Comparison of ENCODE assay signal across 17 mouse cellular contexts in genomic region chr10:83946186-83947176, GRCm38 (mm10).
DNase-seq lines count a peak whose midpoint lies in the region; ATAC-seq and TF ChIP-seq lines count a peak whose summit lies in the region.
"Had no signal": no experiment of that assay in that cellular context is flagged by ENCODE, and none has a peak within 500 bp of the region (broad histone marks: within the 10 kb centered on the region; RNA-seq: fewer than 3 reads in every experiment).

No protein-coding gene starts in this region.

- H3K4me1 ChIP-seq in midbrain, embryonic 10.5 days: 0 out of 2 replicates have a peak, but pooled peaks cover 4% of the 10 kb centered on the region
- no peaks in the 10 kb centered on the region for H3K4me1 ChIP-seq in midbrain, embryonic 11.5 days (ENCODE audit: control insufficient read depth, insufficient read depth, low read length)
- H3K4me1 ChIP-seq in liver, postnatal 0 days (ENCODE audit: insufficient read depth): peaks cover 16% of the 10 kb centered on the region
- H3K4me1 ChIP-seq: embryonic facial prominence, embryonic 12.5 days; lung, embryonic 15.5 days had no signal

- H3K4me3 ChIP-seq in midbrain, embryonic 10.5 days: no peak overlapping the region
- H3K4me3 ChIP-seq in midbrain, embryonic 11.5 days (ENCODE audit: low read depth, low read length): no peak overlapping the region
- no peak overlapping the region for H3K4me3 ChIP-seq in liver, postnatal 0 days (ENCODE audit: low read depth, low read length)
- H3K4me3 ChIP-seq: embryonic facial prominence, embryonic 12.5 days; lung, embryonic 15.5 days; myocyte had no signal

- H3K27me3 ChIP-seq in midbrain, embryonic 10.5 days (ENCODE audit: low read depth, poor library complexity, severe bottlenecking): no peaks in the 10 kb centered on the region
- H3K27me3 ChIP-seq in midbrain, embryonic 11.5 days (ENCODE audit: control insufficient read depth, insufficient read depth, low read length): no peaks in the 10 kb centered on the region
- no peaks in the 10 kb centered on the region for H3K27me3 ChIP-seq in liver, postnatal 0 days (ENCODE audit: insufficient read depth, low read length)
- H3K27me3 ChIP-seq in splenic B cell, adult 2 months (ENCODE audit: control insufficient read depth, insufficient read depth, low read length, poor library complexity, severe bottlenecking): no peaks in the 10 kb centered on the region
- H3K27me3 ChIP-seq: embryonic facial prominence, embryonic 12.5 days; lung, embryonic 15.5 days had no signal

- TF ChIP-seq EP300 in liver, postnatal 0 days (IDR thresholded peaks at IDR 0.05; ENCODE audit: low read depth): peak; percentile 12; the same call in 1 of the 2 replicates

- H3K4me2 ChIP-seq in midbrain, embryonic 11.5 days: no peak overlapping the region
- no peak overlapping the region for H3K4me2 ChIP-seq in liver, postnatal 0 days (ENCODE audit: low read depth, low read length)
- H3K4me2 ChIP-seq: embryonic facial prominence, embryonic 12.5 days; lung, embryonic 15.5 days had no signal

- no peaks in the 10 kb centered on the region for H3K9me3 ChIP-seq in midbrain, embryonic 10.5 days (replicated peaks)
- no peaks in the 10 kb centered on the region for H3K9me3 ChIP-seq in midbrain, embryonic 11.5 days (ENCODE audit: control insufficient read depth, low read length)
- no peaks in the 10 kb centered on the region for H3K9me3 ChIP-seq in liver, postnatal 0 days (ENCODE audit: low read length)
- H3K9me3 ChIP-seq: embryonic facial prominence, embryonic 12.5 days; lung, embryonic 15.5 days had no signal

- no peak overlapping the region for H3K9ac ChIP-seq in midbrain, embryonic 11.5 days (ENCODE audit: low read length)
- no peak overlapping the region for H3K9ac ChIP-seq in liver, postnatal 0 days (replicated peaks)
- H3K9ac ChIP-seq: embryonic facial prominence, embryonic 12.5 days; lung, embryonic 15.5 days had no signal

- ATAC-seq in midbrain, embryonic 11.5 days (ENCODE audit: low FRiP score): no peak
- peak; percentile 43 for ATAC-seq in liver, postnatal 0 days
- ATAC-seq: forebrain, embryonic 14.5 days had no signal

- H3K36me3 ChIP-seq in midbrain, embryonic 10.5 days: no peaks in the 10 kb centered on the region
- no peaks in the 10 kb centered on the region for H3K36me3 ChIP-seq in midbrain, embryonic 11.5 days (ENCODE audit: control insufficient read depth, insufficient read depth, low read length)
- no peaks in the 10 kb centered on the region for H3K36me3 ChIP-seq in liver, postnatal 0 days (replicated peaks; ENCODE audit: insufficient read depth, low read length)
- no peaks in the 10 kb centered on the region for H3K36me3 ChIP-seq in splenic B cell, adult 2 months (ENCODE audit: control insufficient read depth, insufficient read depth, low read length, poor library complexity, severe bottlenecking)
- H3K36me3 ChIP-seq: embryonic facial prominence, embryonic 12.5 days; lung, embryonic 15.5 days had no signal

- 88% methylated on average over 11 of the region's 11 CpGs for WGBS in midbrain, embryonic 10.5 days
- 85% methylated on average over 11 of the region's 11 CpGs for WGBS in midbrain, embryonic 11.5 days
- 27% methylated on average over 11 of the region's 11 CpGs for WGBS in liver, postnatal 0 days (ENCODE audit: insufficient replicate concordance)

- H3K27ac ChIP-seq in midbrain, embryonic 10.5 days (replicated peaks): 0 out of 2 replicates have a peak overlapping the region, but pooled peaks have one; percentile 1
- no peak overlapping the region for H3K27ac ChIP-seq in midbrain, embryonic 11.5 days (ENCODE audit: low read depth, low read length)
- H3K27ac ChIP-seq in liver, postnatal 0 days (ENCODE audit: low read depth): peak overlapping the region; percentile 51
- H3K27ac ChIP-seq: embryonic facial prominence, embryonic 12.5 days; lung, embryonic 15.5 days had no signal

- DNase-seq in cerebellum, postnatal 10 days: peak; percentile 54 to 69
- no peak for DNase-seq in cerebellum, adult 9-11 months
- no peak for DNase-seq in midbrain, embryonic 10.5 days (ENCODE audit: low spot score)
- no peak for DNase-seq in midbrain, embryonic 11.5 days (ENCODE audit: low spot score, missing footprints)
- peak; percentile 23 for DNase-seq in liver, postnatal 0 days
- DNase-seq in splenic B cell, adult 2 months (ENCODE audit: low read depth, low spot score): peak; percentile 72
- no peak for DNase-seq in adrenal gland, postnatal 10 days
- DNase-seq in thymus, postnatal 10 days (ENCODE audit: low spot score in 2 of 2): no peak
- DNase-seq: adrenal gland, adult 2 months; cerebellum, adult 11 months; gastrocnemius, postnatal 36 days; kidney, adult 9 months; retina, postnatal 1 day had no signal

- no peak for TF ChIP-seq CTCF in liver, postnatal 0 days (IDR thresholded peaks at IDR 0.05; ENCODE audit: low read depth)

Comparison
In these comparisons a context has a peak if more than half of its experiments do, and no peak if none do; other contexts are left out.
1. DNase-seq: peak in cerebellum, postnatal 10 days (2 of 2), liver, postnatal 0 days (single experiment) and splenic B cell, adult 2 months (single experiment); none in cerebellum, adult 9-11 months (single experiment), midbrain, embryonic 10.5 days (single experiment), midbrain, embryonic 11.5 days (single experiment), adrenal gland, postnatal 10 days (single experiment) and thymus, postnatal 10 days (0 of 2).